Mouse (Mus musculus): ENCODE data around the gene Zfp574.

DNA sequence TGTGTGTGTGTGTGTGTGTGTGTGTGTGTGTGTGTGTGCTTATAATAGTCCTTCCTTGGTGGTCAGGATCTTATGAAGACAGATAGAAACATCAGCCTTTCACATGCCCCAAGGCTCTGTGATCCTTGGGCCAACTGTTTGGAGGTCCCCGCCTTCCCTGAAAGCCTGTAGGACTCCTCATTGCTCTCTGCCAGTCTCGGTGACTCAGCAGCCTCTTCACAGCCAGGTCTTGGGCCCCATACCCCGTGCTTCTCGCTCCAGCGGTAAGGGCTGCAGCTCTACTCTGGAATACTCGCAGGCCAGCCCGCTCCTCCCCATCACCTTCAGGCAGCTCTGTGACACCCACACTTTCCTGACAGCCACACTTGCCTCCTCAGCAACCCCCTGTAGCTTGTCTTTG is 45.9 kb upstream of the Zfp574 start:
- no peak for TF ChIP-seq CTCF (IDR thresholded peaks at IDR 0.05; ENCODE audit: low read depth, low read length)
- TF ChIP-seq POLR2A (IDR thresholded peaks at IDR 0.05; ENCODE audit: borderline replicate concordance, low read depth, low read length) = no peak

Measured in bone marrow macrophage, adult 2 months (primary cell).